Mouse (Mus musculus) intestine, postnatal 0 days (tissue): ENCODE results near the gene Tgfbr3. TPM values are rescaled to one million over a fixed set of nuclear protein-coding genes. Genes with fewer than 3 reads are reported as not detected.

ENCODE experiments used
- ATAC-seq: fragments of 200-750 bp; cut with Nextera tagmentation; 2 replicates; pipeline ENCODE4 v1.8.0; 2017; ENCODE audit warnings: mild to moderate bottlenecking, moderate TSS enrichment, moderate library complexity
- H3K27ac ChIP-seq: fragments of 300-500 bp; sonication (generic); 2 replicates; pipeline ENCODE4 v1.5.1; 2014; ENCODE audit warnings: mild to moderate bottlenecking, low read depth, low read length, moderate library complexity
- H3K27me3 ChIP-seq: fragments of 300-500 bp; sonication (generic); replicated peaks from 2 replicates; pipeline ENCODE4 v1.6.1; 2014; ENCODE audit warnings: low read length, mixed read lengths; ENCODE audit not compliant: control insufficient read depth, insufficient read depth
- H3K36me3 ChIP-seq: fragments of 300-500 bp; sonication (generic); 2 replicates; pipeline ENCODE4 v1.6.1; 2014; ENCODE audit warnings: mild to moderate bottlenecking, moderate library complexity; ENCODE audit not compliant: control insufficient read depth, insufficient read depth
- H3K4me1 ChIP-seq: fragments of 300-500 bp; sonication (generic); replicated peaks from 2 replicates; pipeline ENCODE4 v1.6.1; 2014; ENCODE audit warnings: antibody characterized with exemption, low read length, mixed read lengths; ENCODE audit not compliant: control insufficient read depth, insufficient read depth
- H3K4me2 ChIP-seq: fragments of 300-500 bp; sonication (generic); replicated peaks from 2 replicates; pipeline ENCODE4 v1.6.1; 2014; ENCODE audit warnings: low read depth, mild to moderate bottlenecking, moderate library complexity
- H3K4me3 ChIP-seq: fragments of 300-500 bp; sonication (generic); 2 replicates; pipeline ENCODE4 v1.5.1; 2014; ENCODE audit warnings: low read depth, low read length
- H3K9ac ChIP-seq: fragments of 300-500 bp; sonication (generic); 2 replicates; pipeline ENCODE4 v1.6.1; 2014; ENCODE audit warnings: mild to moderate bottlenecking, low read depth, low read length
- H3K9me3 ChIP-seq: fragments of 300-500 bp; sonication (generic); 2 replicates; pipeline ENCODE4 v1.6.1; 2016; ENCODE audit warnings: mixed run types; ENCODE audit not compliant: control insufficient read depth
- CTCF ChIP-seq: sonication (generic); IDR thresholded peaks from 2 replicates; pipeline ENCODE4 v1.5.1; 2016; ENCODE audit warnings: low read depth, mild to moderate bottlenecking, control low read depth, antibody characterized with exemption, moderate library complexity
- WGBS: fragments of 180-500 bp; shearing (Covaris S2); extraction: QIAGEN DNeasy Blood & Tissue Kit; methylation state at CpG from one replicate; pipeline ENCODE4 v1.1.7; 2014; 5-methylcytosine and 5-hydroxymethylcytosine counted together
- polyA plus RNA-seq: library from polyadenylated mRNA; unstranded; fragments of >200 nt; fragmentation: Nextera tagmentation; extraction: Ambion mirVana; gene quantifications from 2 replicates; pipeline ENCODE4 v1.2.1, GENCODE M21; 2015

Gene Tgfbr3
- polyA plus RNA-seq, 1 experiment from 2014 or later: 7.5 TPM

GRCm38 (mm10) chr5:107223029-107223428 lies 66.4 kb downstream of the Tgfbr3 start:
- Histone ChIP-seq H3K9me3 (no peaks in the 10 kb centered on the region), H3K4me2 (no peak overlapping the region), H3K9ac (no peak overlapping the region), H3K36me3 (no peaks in the 10 kb centered on the region), H3K27ac (0 out of 2 replicates have a peak overlapping the region, but pooled peaks have one; percentile 21), H3K27me3 (no peaks in the 10 kb centered on the region), H3K4me1 (no peaks in the 10 kb centered on the region), H3K4me3 (no peak overlapping the region)
- WGBS: 74% methylated on average over 9 of the region's 9 CpGs
- no peak for TF ChIP-seq CTCF
- no peak for ATAC-seq

DNA sequence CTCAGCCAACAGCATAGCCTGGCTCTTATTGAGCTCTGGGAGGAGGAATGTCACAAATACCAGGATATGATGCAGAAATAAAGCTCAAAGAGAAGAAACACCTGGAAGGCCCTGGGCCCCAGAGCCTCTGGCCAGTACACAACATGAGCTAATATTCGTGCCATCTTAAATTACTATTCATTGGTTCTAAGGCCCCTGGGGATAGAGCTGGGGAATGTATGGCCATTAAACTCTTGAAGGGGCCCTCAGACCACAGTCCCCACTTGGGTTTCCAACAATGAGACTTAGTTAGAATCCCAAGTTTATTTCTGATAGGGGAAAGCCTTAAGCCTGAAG lies 66.8 kb downstream of the Tgfbr3 start:
- 68% methylated on average over 1 of the region's 1 CpGs for WGBS
- no peak for TF ChIP-seq CTCF
- Histone ChIP-seq H3K9me3 (no peaks in the 10 kb centered on the region), H3K27me3 (no peaks in the 10 kb centered on the region), H3K36me3 (no peaks in the 10 kb centered on the region), H3K4me1 (no peaks in the 10 kb centered on the region), H3K4me2 (no peak overlapping the region), H3K27ac (0 out of 2 replicates have a peak overlapping the region, but pooled peaks have one; percentile 21), H3K4me3 (no peak overlapping the region), H3K9ac (no peak overlapping the region)
- ATAC-seq: no peak

DNA sequence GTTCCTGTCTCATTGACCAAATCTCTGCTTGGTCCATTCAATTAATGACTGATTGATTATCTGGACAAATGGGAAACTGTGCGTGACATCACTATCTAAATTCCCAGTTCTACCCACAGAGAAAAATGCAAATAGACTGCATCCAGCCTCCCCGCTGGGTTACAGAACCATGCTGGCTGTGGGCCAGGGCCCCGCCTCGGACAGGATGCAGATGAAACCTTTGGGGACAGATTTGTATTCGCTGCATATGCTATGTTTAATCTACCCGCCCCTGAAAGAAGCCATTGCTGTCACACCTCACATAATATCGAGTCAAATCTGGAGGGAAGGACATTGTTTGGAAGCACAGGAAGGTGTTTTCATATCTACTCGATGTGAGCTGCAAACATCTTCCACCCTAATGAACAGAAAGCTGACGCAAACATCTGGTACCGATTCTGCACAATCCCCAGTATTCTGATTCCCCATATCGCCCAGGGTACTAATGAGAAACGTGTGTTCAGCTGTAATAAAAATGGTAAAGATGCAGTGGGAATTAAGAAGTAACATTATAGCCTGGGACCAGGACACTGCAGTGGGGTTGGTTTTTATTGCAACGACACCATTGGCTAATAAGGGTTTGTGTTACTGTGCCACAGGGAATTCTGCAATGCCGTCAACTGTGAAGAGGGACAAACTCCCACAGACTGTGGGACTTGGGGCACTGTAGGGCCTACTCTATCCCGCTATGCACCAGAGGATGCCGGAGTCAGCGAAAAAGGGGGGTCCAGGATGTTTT lies 67.3 kb downstream of the Tgfbr3 start:
- no peak for ATAC-seq
- Histone ChIP-seq H3K9me3 (no peaks in the 10 kb centered on the region), H3K27me3 (no peaks in the 10 kb centered on the region), H3K4me2 (no peak overlapping the region), H3K27ac (no peak overlapping the region), H3K4me1 (no peaks in the 10 kb centered on the region), H3K9ac (no peak overlapping the region), H3K36me3 (no peaks in the 10 kb centered on the region), H3K4me3 (no peak overlapping the region)
- no peak for TF ChIP-seq CTCF
- 66% methylated on average over 17 of the region's 17 CpGs for WGBS

- no peak for ATAC-seq
- Histone ChIP-seq H3K27ac (no peak overlapping the region), H3K9me3 (no peaks in the 10 kb centered on the region), H3K4me2 (no peak overlapping the region), H3K4me1 (no peaks in the 10 kb centered on the region), H3K4me3 (no peak overlapping the region), H3K9ac (no peak overlapping the region), H3K27me3 (no peaks in the 10 kb centered on the region), H3K36me3 (no peaks in the 10 kb centered on the region)
- TF ChIP-seq CTCF: no peak
- 67% methylated on average over 5 of the region's 5 CpGs for WGBS
Observed at GRCm38 (mm10) chr5:107220936-107221335, 68.5 kb downstream of the Tgfbr3 start.

- 79% methylated on average over 6 of the region's 6 CpGs for WGBS
- H3K27ac ChIP-seq: no peak overlapping the region
- H3K4me1 ChIP-seq: no peaks in the 10 kb centered on the region
- no peaks in the 10 kb centered on the region for H3K27me3 ChIP-seq
- TF ChIP-seq CTCF: no peak
- no peak for ATAC-seq
- no peak overlapping the region for H3K4me2 ChIP-seq
- H3K4me3 ChIP-seq: no peak overlapping the region
- H3K9me3 ChIP-seq: no peaks in the 10 kb centered on the region
- H3K36me3 ChIP-seq: no peaks in the 10 kb centered on the region
- H3K9ac ChIP-seq: no peak overlapping the region
Observed at GRCm38 (mm10) chr5:107219883-107220282, 69.5 kb downstream of the Tgfbr3 start.

DNA sequence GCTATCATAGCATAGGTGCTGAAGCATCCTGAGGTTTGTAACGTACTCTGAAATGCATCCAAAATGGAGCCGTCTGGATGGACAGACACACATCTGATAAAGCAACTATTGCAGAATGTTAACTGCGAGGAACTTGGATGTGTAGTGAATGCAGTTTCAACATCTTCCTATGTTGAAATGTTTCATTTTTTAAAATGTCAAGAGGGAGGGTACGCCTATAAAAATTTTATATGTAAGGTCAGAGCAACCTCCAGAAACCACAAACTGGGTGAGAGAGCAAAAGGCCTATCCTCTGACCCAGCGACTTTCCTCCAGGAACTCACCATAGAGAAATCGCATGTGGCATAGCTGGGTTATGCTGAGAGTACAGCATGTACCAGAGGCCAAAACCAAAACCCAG lies 70.1 kb downstream of the Tgfbr3 start:
- H3K4me1 ChIP-seq: no peaks in the 10 kb centered on the region
- H3K9me3 ChIP-seq: no peaks in the 10 kb centered on the region
- H3K36me3 ChIP-seq: 0 out of 2 replicates have a peak, but pooled peaks cover 2% of the 10 kb centered on the region
- H3K4me2 ChIP-seq: no peak overlapping the region
- H3K4me3 ChIP-seq: no peak overlapping the region
- no peak for ATAC-seq
- WGBS: 90% methylated on average over 6 of the region's 6 CpGs
- TF ChIP-seq CTCF: no peak; the same call in 1 of the 2 replicates
- H3K9ac ChIP-seq: no peak overlapping the region
- H3K27ac ChIP-seq: no peak overlapping the region
- H3K27me3 ChIP-seq: no peaks in the 10 kb centered on the region

DNA sequence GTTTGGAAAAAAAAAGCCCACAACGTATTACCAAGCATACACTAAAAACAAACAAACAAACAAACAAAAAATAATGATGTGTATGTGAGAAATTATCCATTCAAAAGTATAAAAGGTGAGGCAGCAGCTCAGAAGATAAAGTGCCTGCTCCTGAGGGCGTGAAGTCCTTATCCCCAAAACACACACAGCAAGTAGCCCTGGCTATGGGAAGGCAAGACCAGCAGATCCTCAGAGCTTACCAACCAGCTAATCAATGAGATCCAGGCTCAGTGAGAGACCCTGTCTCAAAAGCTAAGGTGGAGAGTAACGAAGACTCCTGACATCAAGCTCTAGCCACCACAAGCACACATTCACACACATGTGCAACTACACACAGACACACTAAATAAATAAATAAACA lies 70.8 kb downstream of the Tgfbr3 start:
- no peaks in the 10 kb centered on the region for H3K27me3 ChIP-seq
- no peak overlapping the region for H3K4me2 ChIP-seq
- WGBS: 81% methylated on average over 3 of the region's 3 CpGs
- no peak for ATAC-seq
- H3K9me3 ChIP-seq: no peaks in the 10 kb centered on the region
- no peak for TF ChIP-seq CTCF
- H3K4me3 ChIP-seq: no peak overlapping the region
- H3K9ac ChIP-seq: no peak overlapping the region
- H3K27ac ChIP-seq: no peak overlapping the region
- H3K4me1 ChIP-seq: no peaks in the 10 kb centered on the region
- H3K36me3 ChIP-seq: 0 out of 2 replicates have a peak, but pooled peaks cover 4% of the 10 kb centered on the region
